Mouse (Mus musculus) midbrain, embryonic 12.5 days (tissue): Measurements from ENCODE around the gene Slc16a1. TPM values are rescaled to one million over a fixed set of nuclear protein-coding genes. Genes with fewer than 3 reads are reported as not detected.

Experiments used
- ATAC-seq: fragments of 200-750 bp; cut with Nextera tagmentation; 2 replicates; pipeline ENCODE4 v1.8.0; 2017; ENCODE audit warnings: low read depth, moderate TSS enrichment, moderate library complexity; ENCODE audit not compliant: low FRiP score
- H3K27ac ChIP-seq: fragments of 300-500 bp; sonication (generic); replicated peaks from 2 replicates; pipeline ENCODE4 v1.5.1; 2016; ENCODE audit warnings: mild to moderate bottlenecking
- H3K27me3 ChIP-seq: fragments of 300-500 bp; sonication (generic); 2 replicates; pipeline ENCODE4 v1.6.1; 2016; ENCODE audit warnings: mild to moderate bottlenecking
- H3K36me3 ChIP-seq: fragments of 300-500 bp; sonication (generic); 2 replicates; pipeline ENCODE4 v1.6.1; 2016
- H3K4me1 ChIP-seq: fragments of 300-500 bp; sonication (generic); 2 replicates; pipeline ENCODE4 v1.6.1; 2016
- H3K4me2 ChIP-seq: fragments of 300-500 bp; sonication (generic); replicated peaks from 2 replicates; pipeline ENCODE4 v1.6.1; 2016; ENCODE audit warnings: mild to moderate bottlenecking, moderate library complexity
- H3K4me3 ChIP-seq: fragments of 300-500 bp; sonication (generic); 2 replicates; pipeline ENCODE4 v1.5.1; 2016; ENCODE audit warnings: mild to moderate bottlenecking
- H3K9ac ChIP-seq: fragments of 300-500 bp; sonication (generic); replicated peaks from 2 replicates; pipeline ENCODE4 v1.6.1; 2016; ENCODE audit warnings: mild to moderate bottlenecking, moderate library complexity
- H3K9me3 ChIP-seq: fragments of 300-500 bp; sonication (generic); 2 replicates; pipeline ENCODE4 v1.6.1; 2016; ENCODE audit warnings: mild to moderate bottlenecking
- WGBS: fragments of 180-500 bp; shearing (Covaris S2); methylation state at CpG from one replicate; pipeline ENCODE4 v1.1.7; 2016; 5-methylcytosine and 5-hydroxymethylcytosine counted together
- polyA plus RNA-seq: library from polyadenylated mRNA; unstranded; fragments of >200 nt; fragmentation: Nextera tagmentation; extraction: Ambion mirVana; gene quantifications from 2 replicates; pipeline ENCODE4 v1.2.1, GENCODE M21; 2016

The Slc16a1 gene
- polyA plus RNA-seq, 1 experiment from 2014 or later, result 23.6 TPM

DNA sequence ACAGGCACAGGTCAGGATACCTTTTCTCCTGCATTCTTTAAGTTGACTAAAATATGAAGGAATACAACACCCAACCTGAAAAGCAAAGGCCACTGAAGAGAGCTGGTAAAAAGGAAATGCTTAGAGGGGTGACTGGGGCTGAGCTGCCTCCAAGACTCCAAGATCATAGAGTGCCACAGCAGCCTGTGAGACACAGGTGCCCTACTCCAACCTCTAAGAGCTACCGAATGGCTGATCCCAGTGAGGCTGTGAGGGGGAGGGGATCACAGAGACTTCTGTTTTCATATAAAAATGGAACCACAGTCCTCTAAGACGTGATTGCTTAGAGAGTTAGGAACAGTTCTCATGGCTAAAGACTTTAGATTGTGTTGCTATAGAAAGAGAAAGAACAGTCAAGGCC lies 23.3 kb upstream of the Slc16a1 start:
- Histone ChIP-seq H3K9ac (no peak overlapping the region), H3K36me3 (no peaks in the 10 kb centered on the region), H3K27me3 (no peaks in the 10 kb centered on the region), H3K4me1 (no peaks in the 10 kb centered on the region), H3K27ac (no peak overlapping the region), H3K4me2 (no peak overlapping the region), H3K9me3 (no peaks in the 10 kb centered on the region), H3K4me3 (no peak overlapping the region)
- 83% methylated on average over 2 of the region's 2 CpGs for WGBS
- ATAC-seq, result no peak

DNA sequence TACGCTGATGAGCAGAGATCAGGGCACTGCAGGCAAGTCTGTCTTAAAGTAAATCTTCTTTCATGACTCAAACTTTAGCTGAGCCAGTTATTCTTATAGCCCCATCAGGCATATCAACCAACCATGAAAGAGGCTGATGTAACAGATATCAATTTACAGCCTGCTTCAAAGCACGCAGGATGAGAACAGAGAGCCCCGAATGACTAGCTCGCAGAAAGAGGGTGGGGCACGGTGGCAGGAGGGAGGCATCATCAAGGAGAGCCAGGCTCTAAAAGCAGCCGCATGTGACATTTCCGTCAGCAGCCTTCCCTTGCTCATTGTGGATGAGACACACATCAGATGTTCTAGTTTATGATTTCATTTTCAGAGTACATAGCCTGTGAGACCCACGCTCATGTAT lies 22.3 kb upstream of the Slc16a1 start:
- Histone ChIP-seq H3K9ac (no peak overlapping the region), H3K27me3 (no peaks in the 10 kb centered on the region), H3K36me3 (no peaks in the 10 kb centered on the region), H3K27ac (no peak overlapping the region), H3K4me1 (no peaks in the 10 kb centered on the region), H3K4me3 (no peak overlapping the region), H3K9me3 (no peaks in the 10 kb centered on the region), H3K4me2 (no peak overlapping the region)
- ATAC-seq, result no peak
- 64% methylated on average over 8 of the region's 8 CpGs for WGBS

DNA sequence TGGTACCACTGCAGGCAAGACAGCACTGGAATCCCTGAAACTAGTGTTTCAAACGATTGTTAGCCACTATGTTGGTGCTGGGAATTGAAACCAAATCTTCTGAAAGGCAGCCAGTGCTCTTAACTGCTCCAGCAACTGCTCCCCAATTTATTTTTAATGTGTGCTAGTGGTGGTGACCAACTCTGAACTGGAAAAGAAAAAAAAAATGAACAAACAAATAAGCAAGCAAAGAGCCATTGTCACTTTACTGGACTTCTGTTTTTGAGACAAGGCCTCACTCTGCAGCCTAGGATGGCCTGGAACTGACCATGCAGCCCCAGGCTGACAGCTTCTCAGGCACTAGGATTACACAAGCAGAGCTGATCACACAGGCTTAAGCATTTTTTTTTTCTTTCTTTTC lies 16.6 kb upstream of the Slc16a1 start:
- Histone ChIP-seq H3K4me1 (no peaks in the 10 kb centered on the region), H3K9ac (no peak overlapping the region), H3K27ac (no peak overlapping the region), H3K36me3 (no peaks in the 10 kb centered on the region), H3K4me2 (no peak overlapping the region), H3K9me3 (no peaks in the 10 kb centered on the region), H3K27me3 (no peaks in the 10 kb centered on the region), H3K4me3 (no peak overlapping the region)
- no peak for ATAC-seq
- WGBS, result 66% methylated on average over 1 of the region's 1 CpGs

DNA sequence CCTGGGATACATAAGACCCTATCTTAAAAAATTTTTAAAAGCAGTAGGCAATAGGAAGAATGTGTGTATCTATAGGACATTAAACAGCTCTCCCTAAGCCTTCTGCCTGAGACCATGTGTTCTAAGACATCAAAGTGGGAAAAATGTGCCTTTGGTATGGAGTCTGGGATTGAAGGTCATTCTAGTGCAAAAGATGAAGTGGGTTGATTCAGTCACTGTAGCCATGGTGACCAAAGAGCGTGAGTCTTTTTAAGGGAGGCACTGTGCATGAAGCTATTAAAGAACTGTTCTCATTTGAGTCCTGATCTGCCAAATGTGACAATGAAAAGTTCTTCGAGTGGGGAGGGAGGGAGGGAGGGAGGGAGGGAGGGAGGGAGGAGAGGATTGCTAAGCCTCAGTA lies 8.7 kb upstream of the Slc16a1 start:
- no peak overlapping the region for H3K4me3 ChIP-seq
- peak; percentile 19; the same call in 1 of the 2 replicates for ATAC-seq
- no peaks in the 10 kb centered on the region for H3K36me3 ChIP-seq
- H3K9me3 ChIP-seq, result no peaks in the 10 kb centered on the region
- H3K4me2 ChIP-seq, result no peak overlapping the region
- no peak overlapping the region for H3K27ac ChIP-seq
- no peaks in the 10 kb centered on the region for H3K27me3 ChIP-seq
- WGBS, result 14% methylated on average over 2 of the region's 2 CpGs
- H3K9ac ChIP-seq, result no peak overlapping the region
- peaks cover 3% of the 10 kb centered on the region; the same call in 1 of the 2 replicates for H3K4me1 ChIP-seq

DNA sequence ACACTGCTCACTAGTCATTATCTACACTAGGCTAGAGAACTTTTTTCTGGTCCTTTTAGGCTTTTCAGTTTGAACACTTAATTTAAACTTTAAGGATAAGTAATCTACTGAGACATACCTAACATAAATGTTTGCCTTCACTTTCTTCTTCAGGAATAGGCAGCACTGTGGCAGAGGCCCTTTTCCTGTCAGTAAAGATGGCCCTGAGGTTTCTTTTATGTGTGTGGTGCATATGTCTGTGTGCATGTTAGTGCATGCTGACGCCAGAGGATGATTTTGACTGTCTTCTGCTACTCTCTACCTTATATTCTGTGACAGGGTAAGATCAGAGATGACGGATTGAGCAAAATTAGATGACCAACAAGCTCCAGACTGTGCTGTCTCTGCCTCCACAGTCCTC lies 7.5 kb upstream of the Slc16a1 start:
- H3K4me2 ChIP-seq, result no peak overlapping the region
- H3K36me3 ChIP-seq, result no peaks in the 10 kb centered on the region
- no peak overlapping the region for H3K4me3 ChIP-seq
- no peak overlapping the region for H3K9ac ChIP-seq
- peaks cover 3% of the 10 kb centered on the region; the same call in 1 of the 2 replicates for H3K4me1 ChIP-seq
- H3K27me3 ChIP-seq, result no peaks in the 10 kb centered on the region
- no peaks in the 10 kb centered on the region for H3K9me3 ChIP-seq
- 100% methylated on average over 2 of the region's 2 CpGs for WGBS
- H3K27ac ChIP-seq, result no peak overlapping the region
- no peak for ATAC-seq

DNA sequence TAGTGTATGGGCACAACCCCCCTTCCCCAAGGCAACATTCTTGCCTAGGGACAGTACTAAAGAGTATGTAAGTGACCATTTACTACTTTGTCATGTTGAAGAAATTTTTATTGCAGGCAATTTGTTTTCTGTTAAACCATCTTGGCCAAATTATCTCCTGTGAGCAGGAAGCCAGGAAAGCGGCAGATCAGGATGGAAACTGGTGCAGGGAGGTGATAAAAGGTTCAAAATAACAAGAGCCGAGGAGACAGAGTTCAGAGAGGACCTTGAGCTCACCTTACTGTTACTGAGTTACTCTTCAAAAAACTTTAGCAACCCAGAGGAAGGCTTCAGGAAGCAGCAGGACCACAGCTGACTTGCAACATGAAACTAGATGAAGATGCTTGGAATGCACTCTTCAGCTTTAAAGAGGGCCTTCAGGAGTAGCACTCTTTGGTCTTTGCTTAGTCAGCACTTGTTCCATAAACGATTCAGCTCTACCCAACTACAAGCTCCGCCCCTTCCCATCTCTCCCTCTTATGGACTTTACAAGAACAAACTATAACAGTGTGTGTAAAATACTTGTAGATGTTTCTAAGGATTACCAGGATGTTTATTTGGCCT lies 5.8 kb upstream of the Slc16a1 start:
- no peaks in the 10 kb centered on the region for H3K36me3 ChIP-seq
- H3K4me1 ChIP-seq, result peaks cover 3% of the 10 kb centered on the region; the same call in 1 of the 2 replicates
- no peaks in the 10 kb centered on the region for H3K27me3 ChIP-seq
- no peak overlapping the region for H3K4me2 ChIP-seq
- H3K4me3 ChIP-seq, result no peak overlapping the region
- 83% methylated on average over 4 of the region's 4 CpGs for WGBS
- H3K27ac ChIP-seq, result no peak overlapping the region
- ATAC-seq, result no peak
- H3K9ac ChIP-seq, result no peak overlapping the region
- no peaks in the 10 kb centered on the region for H3K9me3 ChIP-seq

DNA sequence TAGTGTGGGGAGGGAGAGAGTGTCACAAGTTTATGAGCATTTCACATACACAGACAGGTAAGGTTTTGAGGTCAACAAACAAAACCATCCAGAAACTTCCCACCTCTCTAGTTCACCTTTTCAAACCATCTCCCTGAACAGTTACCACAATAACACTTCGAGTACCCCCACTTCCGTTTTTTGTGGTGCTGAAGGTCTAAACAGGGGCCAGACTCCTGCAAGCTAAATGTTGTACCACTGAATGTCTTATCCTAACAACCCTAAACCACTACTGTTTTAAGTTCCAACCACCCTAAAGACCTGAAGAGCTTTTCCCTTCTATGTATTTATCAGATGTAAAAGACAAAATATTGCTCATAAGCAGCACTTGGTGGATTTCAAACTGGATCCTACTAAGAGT lies 2.0 kb upstream of the Slc16a1 start:
- no peak for ATAC-seq
- 92% methylated on average over 2 of the region's 2 CpGs for WGBS

DNA sequence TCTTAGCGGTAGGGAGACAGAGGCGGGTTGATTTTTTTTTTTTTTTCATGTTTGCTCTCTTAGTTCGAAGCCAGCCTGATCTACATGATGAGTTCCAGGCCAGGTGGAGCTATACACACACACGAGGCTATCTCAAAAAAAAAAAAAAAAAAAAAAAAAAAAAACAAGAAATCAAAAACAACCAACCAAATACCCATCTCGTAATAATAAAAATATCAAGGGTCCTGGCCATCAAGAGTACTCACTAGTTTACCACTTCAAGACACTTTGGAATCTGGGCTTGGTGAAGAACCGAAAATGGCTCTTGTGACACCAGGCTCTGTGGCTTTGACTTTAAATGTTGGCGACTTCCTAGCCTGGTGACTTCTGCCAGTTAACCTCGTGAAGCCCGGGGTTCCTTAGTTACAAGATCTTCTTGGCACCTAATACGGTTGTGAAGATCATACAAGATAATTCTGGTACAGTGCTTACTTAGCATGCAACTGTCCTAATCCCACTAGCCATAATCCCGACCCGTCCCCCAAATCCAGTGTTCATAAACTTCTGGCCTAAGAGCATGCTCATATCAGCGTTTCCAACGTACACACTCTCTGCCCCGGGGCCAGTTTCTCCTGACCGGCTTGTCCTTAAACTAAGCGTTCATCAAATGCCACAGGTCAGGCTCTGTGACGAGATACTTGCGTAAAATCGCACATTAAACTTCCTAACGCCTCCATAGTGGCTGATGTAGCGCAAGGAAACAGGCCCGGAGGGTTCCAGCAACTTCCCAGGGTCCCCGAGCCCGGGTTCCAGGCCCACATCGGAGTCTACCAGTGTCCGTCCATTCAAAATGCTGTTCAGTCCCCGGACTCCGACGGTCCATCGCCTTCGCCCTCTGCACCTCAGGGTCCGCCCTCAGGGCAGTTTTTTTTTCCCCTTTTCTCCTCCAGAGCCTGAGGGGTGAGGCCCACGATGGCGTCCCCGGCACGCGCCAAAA lies 753 bp upstream of the Slc16a1 start:
- Histone ChIP-seq H3K27me3 (peaks cover 8% of the 10 kb centered on the region), H3K4me1 (peaks cover 11% of the 10 kb centered on the region), H3K4me3 (peak overlapping the region; percentile 82), H3K9me3 (no peaks in the 10 kb centered on the region), H3K27ac (peak overlapping the region; percentile 52; the same call in 1 of the 2 replicates), H3K9ac (peak overlapping the region; percentile 83), H3K4me2 (peak overlapping the region; percentile 94), H3K36me3 (no peaks in the 10 kb centered on the region)
- WGBS, result 15% methylated on average over 38 of the region's 38 CpGs
- peak; percentile 67 for ATAC-seq

More for the DNA sequence above, 2.0 kb upstream of the Slc16a1 start:
- peaks cover 11% of the 10 kb centered on the region for H3K4me1 ChIP-seq
- H3K9me3 ChIP-seq, result no peaks in the 10 kb centered on the region
- H3K27ac ChIP-seq, result no peak overlapping the region
- no peak overlapping the region for H3K4me2 ChIP-seq
- H3K27me3 ChIP-seq, result peaks cover 8% of the 10 kb centered on the region
- no peak overlapping the region for H3K9ac ChIP-seq
- no peak overlapping the region for H3K4me3 ChIP-seq
- no peaks in the 10 kb centered on the region for H3K36me3 ChIP-seq

DNA sequence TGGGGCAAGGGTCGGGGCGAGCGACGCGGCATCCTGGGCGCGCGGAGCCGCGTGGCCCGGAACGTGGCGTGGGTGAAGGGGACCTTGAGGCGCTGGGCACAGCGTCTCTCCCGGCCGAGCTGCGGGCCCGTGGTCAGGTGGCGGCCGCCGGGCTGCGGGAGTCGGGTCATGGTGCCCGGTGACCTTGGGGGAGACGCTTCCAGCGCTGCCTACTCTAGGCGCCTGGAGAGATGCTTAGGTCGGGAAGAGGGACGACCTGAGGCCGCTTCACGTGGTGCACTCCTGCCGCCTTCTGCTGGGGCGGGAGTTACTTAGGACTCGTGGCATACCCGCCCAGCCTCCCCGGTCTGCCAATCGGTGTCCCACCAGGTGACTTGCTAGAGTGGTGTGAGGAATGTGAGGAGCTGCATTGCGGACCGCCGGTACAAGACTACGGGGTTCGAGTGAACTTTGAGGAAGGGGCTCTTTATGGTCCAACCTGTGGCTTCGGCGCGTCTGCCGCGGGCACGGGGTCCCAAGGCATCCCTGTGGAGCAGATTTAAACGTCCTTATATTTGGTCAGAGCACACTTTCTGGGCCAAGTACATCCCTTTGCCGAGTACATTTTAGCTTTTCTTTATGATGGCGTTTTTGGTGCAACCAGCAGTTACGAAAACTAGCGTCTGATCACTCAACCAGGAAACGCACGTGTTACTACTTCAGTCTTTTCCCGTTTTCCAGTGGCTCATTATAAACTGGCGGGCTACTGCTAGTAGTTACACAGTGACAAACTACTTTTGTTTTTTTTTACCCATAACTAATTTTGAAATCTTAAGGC lies 672 bp downstream of the Slc16a1 start:
- peaks cover 8% of the 10 kb centered on the region for H3K27me3 ChIP-seq
- H3K27ac ChIP-seq, result peak overlapping the region; percentile 52; the same call in 1 of the 2 replicates
- H3K4me1 ChIP-seq, result peaks cover 11% of the 10 kb centered on the region
- H3K4me2 ChIP-seq, result peak overlapping the region; percentile 94
- peak overlapping the region; percentile 82 for H3K4me3 ChIP-seq
- no peaks in the 10 kb centered on the region for H3K9me3 ChIP-seq
- ATAC-seq, result peak; percentile 72
- no peaks in the 10 kb centered on the region for H3K36me3 ChIP-seq
- H3K9ac ChIP-seq, result peak overlapping the region; percentile 83
- under 1% methylated on average over 58 of the region's 58 CpGs for WGBS

DNA sequence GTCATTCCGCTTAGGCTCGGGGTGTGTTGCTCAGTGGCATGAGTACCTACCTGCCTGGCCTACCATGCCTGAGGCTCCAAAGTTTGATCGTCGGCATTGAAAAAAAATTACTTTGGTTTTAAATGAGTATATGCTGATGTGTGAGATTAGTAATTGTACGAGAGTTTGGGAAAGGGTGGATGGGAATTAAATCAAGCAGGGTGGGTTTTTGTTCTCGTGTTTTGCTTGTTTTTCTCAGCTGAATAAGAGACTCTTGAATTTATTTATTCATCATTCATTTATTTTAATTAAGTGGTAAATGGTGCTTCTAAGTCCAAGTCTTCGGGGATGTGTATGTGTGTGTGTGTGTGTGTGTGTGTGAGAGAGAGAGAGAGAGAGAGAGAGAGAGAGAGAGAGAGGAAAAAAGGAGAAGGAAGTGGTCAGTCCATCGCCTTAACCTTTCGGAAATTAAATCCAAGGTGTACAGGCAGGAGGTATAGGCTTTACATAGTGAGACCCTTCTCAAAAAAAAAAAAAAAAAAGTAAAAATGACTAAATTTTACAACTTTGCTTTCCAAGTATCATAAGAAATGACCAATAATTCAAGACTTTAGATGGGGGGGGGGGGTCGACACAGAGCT lies 1.4 kb downstream of the Slc16a1 start:
- Histone ChIP-seq H3K27ac (no peak overlapping the region), H3K9ac (no peak overlapping the region), H3K9me3 (no peaks in the 10 kb centered on the region), H3K4me2 (peak overlapping the region; percentile 94), H3K4me1 (peaks cover 11% of the 10 kb centered on the region), H3K27me3 (peaks cover 8% of the 10 kb centered on the region), H3K4me3 (peak overlapping the region; percentile 82), H3K36me3 (no peaks in the 10 kb centered on the region)
- no peak for ATAC-seq
- 18% methylated on average over 10 of the region's 10 CpGs for WGBS

DNA sequence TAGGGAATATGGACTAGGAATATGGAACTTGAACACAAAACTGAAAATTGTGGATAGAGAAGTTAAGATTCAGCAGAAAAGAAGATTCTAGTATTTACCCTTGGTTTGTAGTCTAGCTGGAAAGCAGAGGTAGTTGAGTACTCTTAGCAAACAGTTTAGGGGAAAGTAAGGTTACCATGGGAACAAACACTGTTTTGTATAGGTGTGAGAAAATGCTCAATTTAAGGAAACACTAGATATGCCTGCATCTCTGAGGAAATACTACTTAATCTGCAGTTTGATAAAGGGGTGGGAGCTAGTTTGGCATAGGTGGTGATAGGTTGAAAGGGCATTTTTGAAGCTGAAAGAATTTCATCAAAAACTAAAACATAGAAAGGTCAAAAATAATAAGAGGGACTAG lies 2.4 kb downstream of the Slc16a1 start:
- Histone ChIP-seq H3K36me3 (no peaks in the 10 kb centered on the region), H3K4me1 (peaks cover 11% of the 10 kb centered on the region), H3K4me3 (no peak overlapping the region), H3K9me3 (no peaks in the 10 kb centered on the region), H3K4me2 (no peak overlapping the region), H3K27me3 (peaks cover 8% of the 10 kb centered on the region), H3K27ac (no peak overlapping the region), H3K9ac (no peak overlapping the region)
- no peak for ATAC-seq
